ENCODE assay signal across 16 mouse cellular contexts in the genomic region with DNA sequence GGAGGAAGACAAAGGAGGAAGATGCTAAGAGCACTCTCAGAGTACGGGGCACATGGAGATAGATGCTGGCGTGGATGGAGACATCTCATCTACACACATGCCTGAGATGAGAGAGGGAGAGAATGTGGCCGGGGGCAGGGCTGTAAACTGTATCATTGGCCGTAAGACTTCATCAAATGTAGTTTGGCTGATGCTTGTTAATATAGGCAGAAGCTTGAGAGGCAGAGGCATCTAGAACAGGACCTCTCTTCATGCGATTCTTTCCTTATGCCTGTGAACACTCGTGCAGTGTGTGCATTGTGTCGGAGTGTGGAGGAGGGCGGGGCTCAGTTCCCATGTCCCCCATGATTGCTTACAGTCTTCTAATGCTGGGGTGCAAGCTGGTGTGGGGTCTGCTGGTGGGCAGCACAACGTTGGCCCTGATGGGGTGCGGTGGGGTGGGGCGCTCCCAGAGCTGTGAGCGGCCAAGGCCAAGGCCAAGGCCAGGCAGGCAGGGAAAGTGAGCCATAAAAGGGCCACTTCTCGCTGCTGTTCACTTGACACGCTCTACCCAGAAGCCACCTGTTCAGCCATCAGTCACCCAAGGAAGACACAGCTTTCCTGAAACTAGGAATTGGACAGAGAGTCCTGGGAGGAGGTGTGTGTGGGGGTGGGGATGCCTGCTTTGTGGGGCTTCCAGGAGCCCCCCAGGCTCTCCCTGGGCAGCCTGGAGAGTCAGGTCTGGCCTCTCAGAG. TPM values are rescaled to one million over a fixed set of nuclear protein-coding genes. Genes with fewer than 3 reads are reported as not detected.
A peak's percentile ranks its signal among the peaks of the same experiment; 100 is the strongest.
DNase-seq lines count a peak whose midpoint lies in the region; ATAC-seq lines count a peak whose summit lies in the region.
"Had no signal": no experiment of that assay in that cellular context is flagged by ENCODE, and none has a peak within 500 bp of the region (broad histone marks: within the 10 kb centered on the region; RNA-seq: fewer than 3 reads in every experiment).

No protein-coding gene starts in this region.

- DNase-seq in gastrocnemius, postnatal 14 days = peak; percentile 34
- DNase-seq in gastrocnemius, postnatal 4 days (ENCODE audit: low spot score in 2 of 2) = no peak
- no peak for DNase-seq in neural tube, embryonic 10.5 days (ENCODE audit: extremely low spot score, low spot score)
- DNase-seq in limb, embryonic 11.5 days (ENCODE audit: low spot score) = no peak
- no peak for DNase-seq in cerebellum, adult 9-10 months
- DNase-seq in c-Kit-positive CD71-positive TER-119-positive erythroid progenitor cells, embryonic 14.5 days (ENCODE audit: low spot score) = no peak
- DNase-seq in spleen, postnatal 10 days (ENCODE audit: low spot score in 2 of 2) = no peak
- DNase-seq: cerebellum, adult 11 months; kidney, adult 18-20 months; kidney, postnatal 25 days; lung, postnatal 14 days; thymus, adult 18-20 months had no signal

- no peaks in the 10 kb centered on the region for H3K9me3 ChIP-seq in neural tube, embryonic 13.5 days
- H3K9me3 ChIP-seq in limb, embryonic 11.5 days (ENCODE audit: control insufficient read depth, low read length) = no peaks in the 10 kb centered on the region
- H3K9me3 ChIP-seq: embryonic facial prominence, embryonic 15.5 days; forebrain, embryonic 13.5 days; limb, embryonic 12.5 days had no signal

- H3K9ac ChIP-seq in neural tube, embryonic 13.5 days = no peak overlapping the region
- no peak overlapping the region for H3K9ac ChIP-seq in limb, embryonic 11.5 days (ENCODE audit: low read length)
- H3K9ac ChIP-seq: embryonic facial prominence, embryonic 15.5 days; forebrain, embryonic 13.5 days had no signal

- H3K4me1 ChIP-seq in neural tube, embryonic 13.5 days (replicated peaks) = peaks cover 4% of the 10 kb centered on the region; the same call in 1 of the 2 replicates
- peaks cover 10% of the 10 kb centered on the region for H3K4me1 ChIP-seq in limb, embryonic 11.5 days (ENCODE audit: control insufficient read depth, insufficient read depth, low read length)
- H3K4me1 ChIP-seq: embryonic facial prominence, embryonic 15.5 days had no signal

- H3K36me3 ChIP-seq in neural tube, embryonic 13.5 days = no peaks in the 10 kb centered on the region
- H3K36me3 ChIP-seq in limb, embryonic 11.5 days (ENCODE audit: control insufficient read depth, insufficient read depth, low read length) = no peaks in the 10 kb centered on the region
- H3K36me3 ChIP-seq: embryonic facial prominence, embryonic 15.5 days; limb, embryonic 12.5 days had no signal

- no peak overlapping the region for H3K4me2 ChIP-seq in neural tube, embryonic 13.5 days
- no peak overlapping the region for H3K4me2 ChIP-seq in limb, embryonic 11.5 days (ENCODE audit: low read depth, severe bottlenecking)
- H3K4me2 ChIP-seq: embryonic facial prominence, embryonic 15.5 days; forebrain, embryonic 13.5 days had no signal

- no peak overlapping the region for H3K4me3 ChIP-seq in neural tube, embryonic 13.5 days
- H3K4me3 ChIP-seq in limb, embryonic 11.5 days (ENCODE audit: low read depth, low read length) = no peak overlapping the region
- H3K4me3 ChIP-seq: embryonic facial prominence, embryonic 15.5 days; forebrain, embryonic 13.5 days; limb, embryonic 12.5 days had no signal

- intact Hi-C loops in gastrocnemius, postnatal 14 days (cut with DNase I; ENCODE audit: low total_unique reads) = no loop called here

- H3K27ac ChIP-seq in neural tube, embryonic 13.5 days (replicated peaks) = no peak overlapping the region
- H3K27ac ChIP-seq in limb, embryonic 11.5 days (replicated peaks; ENCODE audit: low read depth, low read length) = 0 out of 2 replicates have a peak overlapping the region, but pooled peaks have one; percentile 33
- H3K27ac ChIP-seq: embryonic facial prominence, embryonic 15.5 days; forebrain, embryonic 13.5 days; limb, embryonic 12.5 days had no signal

- ATAC-seq in neural tube, embryonic 13.5 days (ENCODE audit: low read depth) = peak; percentile 29; the same call in 1 of the 2 replicates
- no peak for ATAC-seq in limb, embryonic 11.5 days (ENCODE audit: insufficient number of reproducible peaks, low FRiP score, low TSS enrichment, low read depth)
- ATAC-seq: forebrain, embryonic 13.5 days had no signal

- 81% methylated on average over 14 of the region's 14 CpGs for WGBS in neural tube, embryonic 13.5 days
- 77% methylated on average over 14 of the region's 14 CpGs for WGBS in limb, embryonic 11.5 days

- H3K27me3 ChIP-seq in neural tube, embryonic 13.5 days = peaks cover 13% of the 10 kb centered on the region
- H3K27me3 ChIP-seq in limb, embryonic 11.5 days (ENCODE audit: control insufficient read depth, insufficient read depth, low read length) = no peaks in the 10 kb centered on the region; the same call in 1 of the 2 replicates

RNA-seq across cellular contexts. Expression of gene Casz1, which starts 51.7 kb away (rescaled TPM):
- 10 to 100 TPM; 31.2 to 32.9 TPM for total RNA-seq in gastrocnemius, postnatal 14 days (2021)
- 10 to 100 TPM; 51.6 to 53.4 TPM for total RNA-seq in gastrocnemius, postnatal 4 days (2021)
- 16.2 and 17.3 TPM in 2 replicates for polyA plus RNA-seq in neural tube, embryonic 13.5 days (2015; fragmentation: Nextera tagmentation; extraction: Ambion mirVana)
- 1.5 and 1.6 TPM in 2 replicates for polyA plus RNA-seq in limb, embryonic 11.5 days (2014; fragmentation: Nextera tagmentation; extraction: Ambion mirVana)
